Mouse (Mus musculus) CH12.LX (cell line): ENCODE data around the gene Nono. TPM values are rescaled to one million over a fixed set of nuclear protein-coding genes. Genes with fewer than 3 reads are reported as not detected.

Experiments used
- DNase-seq: peaks from one replicate; pipeline ENCODE4 v3.0.0-alpha.2; 2013; ENCODE audit errors: extremely low read depth
- H3K27ac ChIP-seq: 2 replicates; pipeline ENCODE4 v1.5.1; 2012; ENCODE audit warnings: low read depth, mild to moderate bottlenecking, control low read depth, moderate library complexity; ENCODE audit not compliant: insufficient read depth
- H3K27me3 ChIP-seq: replicated peaks from 2 replicates; pipeline ENCODE3; 2012; ENCODE audit warnings: inconsistent platforms
- H3K36me3 ChIP-seq, 2 experiments: replicated peaks in 1 of 2; 2 replicates each; pipeline versions ENCODE3 to v1.6.1; 2012; ENCODE audit warnings: inconsistent platforms in 1 of 2, low read length in 1 of 2, mild to moderate bottlenecking in 1 of 2, mixed read lengths in 1 of 2, moderate library complexity in 1 of 2; ENCODE audit not compliant: control insufficient read depth in 1 of 2, insufficient read depth in 1 of 2
- H3K4me1 ChIP-seq, 2 experiments: 2 replicates each; pipeline ENCODE4 v1.6.1; 2012; ENCODE audit warnings: inconsistent platforms in 1 of 2, moderate library complexity in 1 of 2; ENCODE audit not compliant: insufficient read depth in 2 of 2, control insufficient read depth in 1 of 2
- H3K4me2 ChIP-seq: 2 replicates; pipeline ENCODE4 v1.6.1; 2012; ENCODE audit warnings: low read depth, mild to moderate bottlenecking, control low read depth; ENCODE audit not compliant: poor library complexity, insufficient read depth, severe bottlenecking
- H3K4me3 ChIP-seq, 3 experiments: fragments of 150-350 bp in 1 of 3; sonication (generic) in 1 of 3; replicated peaks in 1 of 3; 2 replicates each; pipeline versions ENCODE3 to v1.5.1; 2011 to 2012; ENCODE audit warnings: low read depth in 2 of 3, low read length in 2 of 3, mild to moderate bottlenecking in 2 of 3, moderate library complexity in 2 of 3, control low read depth in 1 of 3, improper control_type of control experiment in 1 of 3, inconsistent platforms in 1 of 3, mixed read lengths in 1 of 3; ENCODE audit not compliant: poor library complexity in 1 of 3
- H3K79me2 ChIP-seq: replicated peaks from 2 replicates; pipeline ENCODE4 v1.6.1; 2012; ENCODE audit warnings: mild to moderate bottlenecking, moderate library complexity; ENCODE audit not compliant: control insufficient read depth, poor library complexity, insufficient read depth, severe bottlenecking; ENCODE audit errors: extremely low read depth
- H3K9ac ChIP-seq: 2 replicates; pipeline ENCODE4 v1.6.1; 2012; ENCODE audit warnings: low read depth, mild to moderate bottlenecking, control low read depth, moderate library complexity; ENCODE audit not compliant: insufficient read depth
- H3K9me3 ChIP-seq: replicated peaks from 2 replicates; pipeline ENCODE3; 2012; ENCODE audit warnings: low read length, inconsistent platforms, mixed read lengths
- CHD1 ChIP-seq: IDR thresholded peaks from 2 replicates; pipeline ENCODE4 v1.6.1; 2012; ENCODE audit warnings: low read depth, low read length, improper control_type of control experiment, inconsistent platforms
- CTCF ChIP-seq, 2 experiments: IDR thresholded peaks in 1 of 2; conservative IDR thresholded peaks in 1 of 2; 2 replicates each; pipeline ENCODE4 v1.5.1; 2011 to 2012; ENCODE audit warnings: low read depth in 2 of 2, low read length in 2 of 2, improper control_type of control experiment in 1 of 2, inconsistent platforms in 1 of 2, mild to moderate bottlenecking in 1 of 2, moderate library complexity in 1 of 2
- ELF1 ChIP-seq: IDR thresholded peaks from 2 replicates; pipeline ENCODE4 v1.6.1; 2014; ENCODE audit warnings: low read depth, mild to moderate bottlenecking, inconsistent platforms, low read length, improper control_type of control experiment
- EP300 ChIP-seq: IDR thresholded peaks from 2 replicates; pipeline ENCODE4 v1.6.1; 2011; ENCODE audit warnings: low read length, improper control_type of control experiment
- ETS1 ChIP-seq: conservative IDR thresholded peaks from 2 replicates; pipeline ENCODE4 v1.6.1; 2012; ENCODE audit warnings: low read depth, mild to moderate bottlenecking, inconsistent platforms, low read length, improper control_type of control experiment, moderate library complexity
- HCFC1 ChIP-seq: IDR thresholded peaks from 2 replicates; pipeline ENCODE4 v1.6.1; 2012; ENCODE audit warnings: low read depth, mild to moderate bottlenecking, inconsistent platforms, low read length, improper control_type of control experiment
- IRF4 ChIP-seq: IDR thresholded peaks from 2 replicates; pipeline ENCODE4 v1.6.1; 2014; ENCODE audit warnings: low read depth, mild to moderate bottlenecking, inconsistent platforms, low read length, improper control_type of control experiment
- JUN ChIP-seq: IDR thresholded peaks from 2 replicates; pipeline ENCODE4 v1.6.1; 2011; ENCODE audit warnings: low read depth, mild to moderate bottlenecking, low read length, improper control_type of control experiment, moderate library complexity; ENCODE audit not compliant: insufficient read depth
- JUND ChIP-seq: conservative IDR thresholded peaks from 2 replicates; pipeline ENCODE4 v1.6.1; 2011; ENCODE audit warnings: low read depth, low read length, improper control_type of control experiment
- KAT2A ChIP-seq: IDR thresholded peaks from 2 replicates; pipeline ENCODE4 v1.6.1; 2012; ENCODE audit warnings: low read length, improper control_type of control experiment, inconsistent platforms; ENCODE audit not compliant: insufficient replicate concordance
- MAFK ChIP-seq: IDR thresholded peaks from 2 replicates; pipeline ENCODE4 v1.6.1; 2011; ENCODE audit warnings: low read length, improper control_type of control experiment; ENCODE audit not compliant: insufficient replicate concordance
- MAX ChIP-seq: IDR thresholded peaks from 2 replicates; pipeline ENCODE4 v1.6.1; 2011; ENCODE audit warnings: low read length, improper control_type of control experiment
- MAZ ChIP-seq: IDR thresholded peaks from 2 replicates; pipeline ENCODE4 v1.6.1; 2012; ENCODE audit warnings: low read depth, mild to moderate bottlenecking, inconsistent platforms, low read length, improper control_type of control experiment, moderate library complexity
- MXI1 ChIP-seq: IDR thresholded peaks from 2 replicates; pipeline ENCODE4 v1.6.1; 2011; ENCODE audit warnings: mild to moderate bottlenecking, low read depth, low read length, improper control_type of control experiment
- MYC ChIP-seq: IDR thresholded peaks from 2 replicates; pipeline ENCODE4 v1.6.1; 2011; ENCODE audit warnings: low read depth, mild to moderate bottlenecking, improper control_type of control experiment, low read length
- NELFE ChIP-seq: IDR thresholded peaks from 2 replicates; pipeline ENCODE4 v1.6.1; 2011; ENCODE audit warnings: low read depth, low read length, improper control_type of control experiment
- NRF1 ChIP-seq: IDR thresholded peaks from 2 replicates; pipeline ENCODE4 v1.6.1; 2014; ENCODE audit warnings: low read depth, mild to moderate bottlenecking, inconsistent platforms, low read length, improper control_type of control experiment, moderate library complexity
- POLR2AphosphoS2 ChIP-seq: IDR thresholded peaks from 2 replicates; pipeline ENCODE4 v1.6.1; 2011; ENCODE audit warnings: low read depth, low read length, improper control_type of control experiment
- RCOR1 ChIP-seq: conservative IDR thresholded peaks from 2 replicates; pipeline ENCODE4 v1.6.1; 2012; ENCODE audit warnings: low read depth, mild to moderate bottlenecking, inconsistent platforms, low read length, improper control_type of control experiment
- SMC3 ChIP-seq: IDR thresholded peaks from 2 replicates; pipeline ENCODE4 v1.6.1; 2011; ENCODE audit warnings: low read depth, low read length, improper control_type of control experiment
- TBP ChIP-seq: conservative IDR thresholded peaks from 2 replicates; pipeline ENCODE4 v1.6.1; 2011; ENCODE audit warnings: low read depth, low read length, improper control_type of control experiment
- TCF12 ChIP-seq: IDR thresholded peaks from 2 replicates; pipeline ENCODE4 v1.6.1; 2014; ENCODE audit warnings: low read depth, mild to moderate bottlenecking, inconsistent platforms, low read length, improper control_type of control experiment
- UBTF ChIP-seq: IDR thresholded peaks from 2 replicates; pipeline ENCODE4 v1.6.1; 2012; ENCODE audit warnings: low read depth, mild to moderate bottlenecking, inconsistent platforms, low read length, improper control_type of control experiment, moderate library complexity
- USF2 ChIP-seq: conservative IDR thresholded peaks from 2 replicates; pipeline ENCODE4 v1.6.1; 2011; ENCODE audit warnings: low read depth, low read length, improper control_type of control experiment
- ZKSCAN1 ChIP-seq: IDR thresholded peaks from 2 replicates; pipeline ENCODE4 v1.6.1; 2012; ENCODE audit warnings: low read depth, inconsistent platforms, low read length, improper control_type of control experiment, borderline replicate concordance
- ZMIZ1 ChIP-seq: IDR thresholded peaks from 2 replicates; pipeline ENCODE4 v1.6.1; 2012; ENCODE audit warnings: low read depth, mild to moderate bottlenecking, inconsistent platforms, low read length, improper control_type of control experiment
- ZNF384 ChIP-seq: IDR thresholded peaks from 2 replicates; pipeline ENCODE4 v1.6.1; 2012; ENCODE audit warnings: low read depth, low read length, improper control_type of control experiment, inconsistent platforms
- dilution Hi-C: fragments of 300-500 bp; cut with MboI; formaldehyde crosslinking; loops from 2 replicates; pipeline ENCODE4 v1.14.3; 2020; ENCODE audit warnings: low sequenced_read_pairs; ENCODE audit not compliant: extremely low pct_unique_long_range_greater_than_20kb, extremely low pct_ligation_motif_present
- in situ Hi-C: fragments of 300-500 bp; cut with MboI; formaldehyde crosslinking; loops from 3 replicates; pipeline ENCODE4 v1.14.3; 2019; ENCODE audit warnings: low sequenced_read_pairs, low pct_ligation_motif_present, low pct_unique_long_range_greater_than_20kb, mixed read lengths
- polyA plus RNA-seq: library from polyadenylated mRNA; unstranded; fragments of >175 nt; gene quantifications from 2 replicates; pipeline ENCODE4 v1.2.1, GENCODE M21; 2012; ENCODE audit warnings: low read depth; ENCODE audit not compliant: insufficient read length
- total RNA-seq, 2 experiments: library from RNA; depleted of rRNA; stranded (reverse); fragments of 300-350 nt in 1 of 2; fragments of >200 nt in 1 of 2; gene quantifications; 2 replicates each; pipeline ENCODE4 v1.2.3; 2012 to 2014

The Nono gene
- total and polyA plus RNA-seq, 3 experiments: 314 to 535 (median 388) TPM

DNA sequence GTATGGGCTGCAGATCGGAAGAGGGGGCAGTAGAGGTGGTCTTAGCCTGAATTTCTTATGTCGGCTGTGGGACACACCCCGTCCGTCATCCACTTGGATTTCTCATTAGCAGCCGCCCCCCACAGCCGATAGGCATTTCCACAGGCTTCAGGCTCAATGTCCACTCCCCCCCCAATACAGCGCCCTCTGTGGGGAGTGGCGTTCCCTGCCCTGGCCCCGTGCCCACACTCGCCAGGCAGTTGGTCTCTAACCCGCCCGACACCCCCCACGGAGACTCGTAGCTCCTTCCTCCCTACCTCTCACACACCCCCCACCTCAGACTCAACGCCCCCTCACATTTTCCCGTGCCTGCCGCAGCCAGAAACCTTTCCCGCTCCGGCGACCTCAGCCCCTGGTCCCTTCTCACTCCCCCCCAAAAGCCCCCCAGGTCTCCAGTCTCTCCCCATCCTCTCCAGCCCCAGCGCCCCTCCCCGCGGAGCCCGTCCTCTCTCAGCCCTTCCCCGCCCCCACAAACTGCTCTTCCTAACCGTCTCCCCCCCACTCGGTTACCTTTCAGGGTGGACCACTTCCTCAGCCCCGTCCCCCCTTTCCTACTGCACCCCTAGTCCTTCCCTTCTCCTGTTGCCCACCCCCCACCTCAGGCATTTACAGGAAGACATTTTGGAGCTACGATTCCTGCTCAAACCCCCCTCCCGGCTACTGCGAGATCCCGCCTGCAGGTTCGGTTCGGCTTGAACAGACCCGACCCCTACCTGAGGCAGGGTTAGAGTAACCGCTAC is 10.0 kb upstream of the Nono start:
- Histone ChIP-seq H3K27me3 (no peaks in the 10 kb centered on the region), H3K9ac (peak overlapping the region; percentile 94), H3K36me3 (peaks cover 8 to 25% of the 10 kb centered on the region in 2 experiments), H3K79me2 (peaks cover 5% of the 10 kb centered on the region; the same call in 1 of the 2 replicates), H3K4me1 (peaks cover 3 to 16% of the 10 kb centered on the region in 2 experiments; a peak in 3 of 4 replicates), H3K27ac (no peak overlapping the region; the same call in 1 of the 2 replicates), H3K4me2 (peak overlapping the region; percentile 60), H3K9me3 (no peaks in the 10 kb centered on the region), H3K4me3 (peak overlapping the region; percentile 63 to 95 (median 66))
- no peak for DNase-seq
- in situ Hi-C loops (no loop called here), dilution Hi-C loops (no loop called here)
- no peak for TF ChIP-seq TCF12
- TF ChIP-seq CTCF (conservative IDR thresholded peaks at IDR 0.05 in 1 of 2, IDR thresholded peaks at IDR 0.05 in 1 of 2; ENCODE audit: low read depth in 2 of 2, low read length in 2 of 2): peak in 1 of 2 experiments; percentile 27; a peak in 2 of 4 replicates

DNA sequence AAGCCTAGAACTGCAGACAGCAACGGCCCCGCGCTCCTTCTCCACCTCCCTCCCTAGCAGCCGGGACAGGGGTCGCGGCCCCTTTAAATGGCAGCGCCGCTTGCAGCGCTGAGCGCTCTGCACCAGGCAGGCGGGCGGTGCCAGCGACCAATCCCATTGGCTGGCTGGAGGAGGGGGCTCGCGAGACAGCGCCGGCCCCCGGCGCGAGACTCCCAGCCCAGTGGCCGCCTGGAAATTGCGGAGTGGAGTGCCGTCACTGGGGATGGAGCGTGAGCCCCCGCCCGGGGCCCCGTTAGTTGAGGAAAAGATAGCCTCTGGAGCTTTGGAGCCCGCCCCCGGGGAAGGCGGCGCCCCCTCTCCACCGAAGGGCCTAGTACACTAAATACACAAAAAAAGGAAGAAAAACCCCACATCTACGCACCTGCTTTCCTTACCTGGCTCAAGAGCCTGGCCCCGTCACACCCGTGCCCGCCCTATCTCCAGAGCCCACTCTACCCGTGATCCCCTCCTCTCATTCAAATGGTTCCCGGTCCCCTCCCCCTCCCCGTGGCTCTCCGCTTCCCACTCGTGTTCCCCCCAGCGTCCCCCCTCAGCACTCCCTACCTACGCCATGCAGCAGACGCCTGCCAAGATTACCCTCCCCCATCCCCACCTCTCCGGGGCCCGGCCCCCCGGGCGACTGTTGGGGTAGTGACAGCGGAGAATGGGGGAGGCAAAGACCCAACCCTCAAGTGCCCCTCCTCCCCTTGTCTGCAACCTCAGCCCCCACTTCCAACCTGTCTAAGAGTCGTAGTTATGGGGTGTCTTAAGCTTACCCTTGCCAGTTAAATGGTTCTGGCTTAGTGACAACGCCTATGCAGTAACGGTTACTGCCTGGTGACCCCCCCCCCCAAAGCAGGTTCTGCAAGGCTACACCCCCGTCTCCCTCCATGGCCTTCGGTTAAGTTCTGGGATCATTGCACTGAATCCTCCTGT is 9.1 kb upstream of the Nono start:
- Histone ChIP-seq H3K9me3 (no peaks in the 10 kb centered on the region), H3K79me2 (peaks cover 5% of the 10 kb centered on the region; the same call in 1 of the 2 replicates), H3K27ac (no peak overlapping the region; the same call in 1 of the 2 replicates), H3K36me3 (peaks cover 3 to 19% of the 10 kb centered on the region in 2 experiments), H3K4me3 (peak overlapping the region; percentile 63 to 95 (median 66)), H3K27me3 (no peaks in the 10 kb centered on the region), H3K9ac (peak overlapping the region; percentile 94), H3K4me2 (peak overlapping the region; percentile 34), H3K4me1 (peaks cover 3 to 16% of the 10 kb centered on the region in 2 experiments; a peak in 3 of 4 replicates)
- peak; percentile 74 for DNase-seq
- dilution Hi-C loops: no loop called here
- in situ Hi-C loops: no loop called here
- TF ChIP-seq TBP: no peak
- 0 out of 2 replicates have a peak, but pooled peaks have one; percentile 37 for TF ChIP-seq TCF12
- peak; percentile 73 for TF ChIP-seq HCFC1
- no peak for TF ChIP-seq KAT2A
- TF ChIP-seq USF2: no peak
- peak; percentile 79 for TF ChIP-seq MAZ
- no peak for TF ChIP-seq SMC3
- TF ChIP-seq NELFE: peak; percentile 50; the same call in 1 of the 2 replicates
- TF ChIP-seq MAFK: no peak
- no peak for TF ChIP-seq CHD1
- TF ChIP-seq POLR2AphosphoS2: no peak
- TF ChIP-seq RCOR1: no peak
- TF ChIP-seq MXI1: no peak
- TF ChIP-seq NRF1: no peak
- no peak for TF ChIP-seq ZKSCAN1
- no peak; the same call in 1 of the 2 replicates for TF ChIP-seq ZMIZ1
- TF ChIP-seq EP300: no peak
- TF ChIP-seq ELF1: no peak
- TF ChIP-seq IRF4: peak; percentile 54; the same call in 1 of the 2 replicates
- TF ChIP-seq MAX: no peak
- TF ChIP-seq UBTF: no peak
- no peak for TF ChIP-seq ETS1
- no peak for TF ChIP-seq CTCF (conservative IDR thresholded peaks at IDR 0.05 in 1 of 2, IDR thresholded peaks at IDR 0.05 in 1 of 2; ENCODE audit: low read depth in 2 of 2, low read length in 2 of 2)
- no peak for TF ChIP-seq MYC
- TF ChIP-seq ZNF384: no peak
- no peak for TF ChIP-seq JUN
- no peak for TF ChIP-seq JUND
